Comparison of ENCODE assay signal across 9 mouse cellular contexts in the genomic region with DNA sequence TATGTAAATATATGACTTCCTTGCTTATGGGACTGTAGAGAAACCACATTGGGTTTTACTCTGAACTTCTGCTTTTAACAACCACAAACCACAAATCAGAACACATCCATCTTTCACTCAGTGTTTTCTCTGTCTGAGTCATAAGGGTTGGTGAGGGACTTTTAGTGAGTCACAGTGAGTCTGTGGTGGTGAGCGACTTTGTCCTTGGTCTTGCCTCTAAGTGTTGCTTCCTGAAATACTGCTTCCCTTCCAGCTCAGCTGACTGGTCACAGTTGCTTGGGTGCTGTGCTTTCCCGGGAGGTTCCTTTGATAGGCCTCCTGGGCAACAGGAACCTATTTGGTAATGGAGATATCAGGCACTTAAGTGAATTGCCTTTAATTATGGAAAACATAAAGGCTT. TPM values are rescaled to one million over a fixed set of nuclear protein-coding genes. Genes with fewer than 3 reads are reported as not detected.
DNase-seq lines count a peak whose midpoint lies in the region; ATAC-seq and TF ChIP-seq lines count a peak whose summit lies in the region.
"Had no signal": no experiment of that assay in that cellular context is flagged by ENCODE, and none has a peak within 500 bp of the region (broad histone marks: within the 10 kb centered on the region; RNA-seq: fewer than 3 reads in every experiment).

No protein-coding gene starts in this region.

- TF ChIP-seq POLR2A in spleen, adult 2 months (IDR thresholded peaks at IDR 0.05; ENCODE audit: low read depth, low read length) = no peak

- no peak overlapping the region for H3K4me3 ChIP-seq in spleen, adult 2 months (ENCODE audit: extremely low read depth, insufficient read depth, insufficient read length)
- H3K4me3 ChIP-seq: hindbrain, embryonic 13.5 days had no signal

- H3K27ac ChIP-seq in spleen, adult 2 months (ENCODE audit: insufficient read depth, low read length) = peak overlapping the region; percentile 26
- H3K27ac ChIP-seq: hindbrain, embryonic 13.5 days had no signal

- peak; percentile 96 for DNase-seq in heart, adult 11 months
- no peak for DNase-seq in heart, postnatal 25 days (ENCODE audit: low spot score)
- peak; percentile 32 to 80 for DNase-seq in spleen, adult 2 months (ENCODE audit: low read depth in 1 of 2, low spot score in 2 of 2)
- no peak for DNase-seq in spleen, postnatal 14 days (ENCODE audit: low spot score in 2 of 2)
- DNase-seq in telencephalon, adult 2 months (ENCODE audit: low read depth, low spot score) = peak; percentile 10
- DNase-seq in frontal cortex, postnatal 10 days (ENCODE audit: low spot score in 2 of 2) = no peak
- no peak for DNase-seq in ovary, postnatal 36 days (ENCODE audit: low spot score)

- intact Hi-C loops in heart, postnatal 25 days (cut with DNase I) = no loop called here

- no peaks in the 10 kb centered on the region for H3K36me3 ChIP-seq in spleen, adult 2 months (ENCODE audit: control insufficient read depth, insufficient read depth, low read length)
- H3K36me3 ChIP-seq: hindbrain, embryonic 13.5 days had no signal

- ATAC-seq in granulocyte monocyte progenitor cell, adult 5-6 weeks (replicated peaks; ENCODE audit: poor library complexity, severe bottlenecking) = peak; percentile 98

- 0% methylated on average over 2 of the region's 2 CpGs for WGBS in spleen, adult 2 months

- TF ChIP-seq CTCF in spleen, adult 2 months (IDR thresholded peaks at IDR 0.05; ENCODE audit: extremely low read depth, insufficient read depth, insufficient read length, insufficient replicate concordance) = no peak

- peaks cover 3% of the 10 kb centered on the region; the same call in 1 of the 2 replicates for H3K4me1 ChIP-seq in spleen, adult 2 months (ENCODE audit: control insufficient read depth, insufficient read depth, insufficient read length)
- H3K4me1 ChIP-seq: hindbrain, embryonic 13.5 days had no signal

- H3K27me3 ChIP-seq in spleen, adult 2 months (ENCODE audit: control insufficient read depth, insufficient read depth, low read length) = peaks cover 3% of the 10 kb centered on the region; the same call in 1 of the 2 replicates
- H3K27me3 ChIP-seq: hindbrain, embryonic 13.5 days had no signal

RNA-seq across cellular contexts. Expression of gene Yae1d1, which starts 17.3 kb away (rescaled TPM):
- 10 to 100 TPM; 36.1 to 36.9 TPM for total RNA-seq in heart, postnatal 25 days (2021)
- polyA plus RNA-seq in spleen, adult 2 months (2012; rRNA removed) = 2.3 and 2.7 TPM in 2 replicates
- 3.4 and 11.0 TPM in 2 replicates for total RNA-seq in granulocyte monocyte progenitor cell, adult 5-6 weeks (2014; fragmentation: Nextera tagmentation)
- 4.0 and 11.8 TPM in 2 replicates for total RNA-seq in granulocyte monocyte progenitor cell, adult 5-6 weeks (2017)

RNA-seq across cellular contexts. Expression of gene Rala, which starts 31.9 kb away (rescaled TPM):
- total RNA-seq in heart, postnatal 25 days (2021) = 10 to 100 TPM; 39.0 to 40.9 TPM
- 6.9 and 7.0 TPM in 2 replicates for polyA plus RNA-seq in spleen, adult 2 months (2012; rRNA removed)
- 14.0 and 14.7 TPM in 2 replicates for total RNA-seq in granulocyte monocyte progenitor cell, adult 5-6 weeks (2014; fragmentation: Nextera tagmentation)
- total RNA-seq in granulocyte monocyte progenitor cell, adult 5-6 weeks (2017) = 15.9 and 22.4 TPM in 2 replicates

Comparison
In these comparisons a context has a peak if more than half of its experiments do, and no peak if none do; other contexts are left out.
1. DNase-seq: peak in heart, adult 11 months (single experiment), spleen, adult 2 months (2 of 2) and telencephalon, adult 2 months (single experiment); none in heart, postnatal 25 days (single experiment), spleen, postnatal 14 days (0 of 2), frontal cortex, postnatal 10 days (0 of 2) and ovary, postnatal 36 days (single experiment).